Mouse (Mus musculus) MEL (cell line): ENCODE results near the gene Ascc3. TPM values are rescaled to one million over a fixed set of nuclear protein-coding genes. Genes with fewer than 3 reads are reported as not detected.

Experiments
- DNase-seq: peaks from one replicate; pipeline ENCODE4 v3.0.0; 2011; ENCODE audit warnings: low read depth, low spot score
- H3K27ac ChIP-seq: 2 replicates; pipeline ENCODE4 v1.5.1; 2012; ENCODE audit warnings: low read depth, mild to moderate bottlenecking, control low read depth, low read length, moderate library complexity; ENCODE audit not compliant: control insufficient read depth
- H3K27me3 ChIP-seq, 2 experiments: fragments of 150-350 bp in 1 of 2; sonication (generic) in 1 of 2; 2 replicates each; pipeline ENCODE4 v1.6.1; 2012; ENCODE audit warnings: low read length in 2 of 2, mild to moderate bottlenecking in 2 of 2, improper control_type of control experiment in 1 of 2, moderate library complexity in 1 of 2; ENCODE audit not compliant: insufficient read depth in 2 of 2, control insufficient read depth in 1 of 2
- H3K36me3 ChIP-seq, 2 experiments: 2 replicates each; pipeline ENCODE4 v1.6.1; 2012 to 2014; ENCODE audit warnings: low read length in 2 of 2, improper control_type of control experiment in 1 of 2, inconsistent platforms in 1 of 2, mild to moderate bottlenecking in 1 of 2; ENCODE audit not compliant: insufficient read depth in 2 of 2, control insufficient read depth in 1 of 2
- H3K4me1 ChIP-seq, 2 experiments: fragments of 150-350 bp in 1 of 2; sonication (generic) in 1 of 2; 2 replicates each; pipeline ENCODE4 v1.6.1; 2012; ENCODE audit warnings: low read length in 2 of 2, improper control_type of control experiment in 1 of 2, mild to moderate bottlenecking in 1 of 2; ENCODE audit not compliant: insufficient read depth in 2 of 2, control insufficient read depth in 1 of 2
- H3K4me3 ChIP-seq, 2 experiments: fragments of 150-350 bp in 1 of 2; sonication (generic) in 1 of 2; 2 replicates each; pipeline ENCODE4 v1.5.1; 2012; ENCODE audit warnings: low read depth in 2 of 2, low read length in 2 of 2, mild to moderate bottlenecking in 2 of 2, moderate library complexity in 2 of 2, control low read depth in 1 of 2, improper control_type of control experiment in 1 of 2; ENCODE audit not compliant: control insufficient read depth in 1 of 2, insufficient read depth in 1 of 2
- H3K79me2 ChIP-seq: 2 replicates; pipeline ENCODE4 v1.6.1; 2012; ENCODE audit warnings: mild to moderate bottlenecking, low read length, moderate library complexity; ENCODE audit not compliant: control insufficient read depth, poor library complexity, insufficient read depth
- H3K9ac ChIP-seq: 2 replicates; pipeline ENCODE4 v1.6.1; 2012; ENCODE audit warnings: low read depth, mild to moderate bottlenecking, control low read depth, low read length, moderate library complexity; ENCODE audit not compliant: control insufficient read depth, poor library complexity, severe bottlenecking
- H3K9me3 ChIP-seq: fragments of 150-350 bp; sonication (generic); replicated peaks from 2 replicates; pipeline ENCODE4 v1.6.1; 2012; ENCODE audit warnings: mild to moderate bottlenecking, low read length, improper control_type of control experiment, moderate library complexity; ENCODE audit not compliant: insufficient read depth
- BHLHE40 ChIP-seq: IDR thresholded peaks from 2 replicates; pipeline ENCODE4 v1.6.1; 2012; ENCODE audit warnings: low read depth, mild to moderate bottlenecking, inconsistent platforms, low read length, improper control_type of control experiment, borderline replicate concordance
- CHD1 ChIP-seq: IDR thresholded peaks from 2 replicates; pipeline ENCODE4 v1.6.1; 2012; ENCODE audit warnings: low read depth, mild to moderate bottlenecking, inconsistent platforms, low read length, improper control_type of control experiment
- CTCF ChIP-seq, 3 experiments: IDR thresholded peaks in 2 of 3; conservative IDR thresholded peaks in 1 of 3; 2 replicates each; pipeline ENCODE4 v1.5.1; 2011 to 2012; ENCODE audit warnings: low read length in 3 of 3, low read depth in 2 of 3, mild to moderate bottlenecking in 2 of 3, improper control_type of control experiment in 1 of 3, inconsistent platforms in 1 of 3, mixed read lengths in 1 of 3, moderate library complexity in 1 of 3; ENCODE audit not compliant: control insufficient read depth in 1 of 3, insufficient read depth in 1 of 3, poor library complexity in 1 of 3, severe bottlenecking in 1 of 3
- E2F4 ChIP-seq: IDR thresholded peaks from 2 replicates; pipeline ENCODE4 v1.6.1; 2011; ENCODE audit warnings: low read depth, low read length, improper control_type of control experiment, borderline replicate concordance
- ELF1 ChIP-seq: IDR thresholded peaks from 2 replicates; pipeline ENCODE4 v1.6.1; 2014; ENCODE audit warnings: low read depth, mild to moderate bottlenecking, inconsistent platforms, low read length, improper control_type of control experiment, moderate library complexity
- ETS1 ChIP-seq: IDR thresholded peaks from 2 replicates; pipeline ENCODE4 v1.6.1; 2012; ENCODE audit warnings: low read depth, mild to moderate bottlenecking, inconsistent platforms, low read length, improper control_type of control experiment, moderate library complexity
- GABPA ChIP-seq: IDR thresholded peaks from 2 replicates; pipeline ENCODE4 v1.6.1; 2012; ENCODE audit warnings: low read depth, mild to moderate bottlenecking, inconsistent platforms, low read length, improper control_type of control experiment, moderate library complexity
- HCFC1 ChIP-seq: IDR thresholded peaks from 2 replicates; pipeline ENCODE4 v1.6.1; 2012; ENCODE audit warnings: low read depth, mild to moderate bottlenecking, inconsistent platforms, low read length, improper control_type of control experiment, moderate library complexity
- JUND ChIP-seq: IDR thresholded peaks from 2 replicates; pipeline ENCODE4 v1.6.1; 2011; ENCODE audit warnings: low read depth, mild to moderate bottlenecking, improper control_type of control experiment, low read length
- MAFK ChIP-seq: IDR thresholded peaks from 2 replicates; pipeline ENCODE4 v1.6.1; 2011; ENCODE audit warnings: low read depth, mild to moderate bottlenecking, low read length, improper control_type of control experiment, borderline replicate concordance
- MXI1 ChIP-seq: IDR thresholded peaks from 2 replicates; pipeline ENCODE4 v1.6.1; 2011; ENCODE audit warnings: mild to moderate bottlenecking, low read depth, low read length, improper control_type of control experiment
- MYB ChIP-seq: IDR thresholded peaks from 2 replicates; pipeline ENCODE4 v1.6.1; 2011; ENCODE audit warnings: mild to moderate bottlenecking, low read depth, low read length, improper control_type of control experiment
- NELFE ChIP-seq: IDR thresholded peaks from 2 replicates; pipeline ENCODE4 v1.6.1; 2011; ENCODE audit warnings: low read depth, low read length, improper control_type of control experiment
- NRF1 ChIP-seq: IDR thresholded peaks from 2 replicates; pipeline ENCODE4 v1.6.1; 2014; ENCODE audit warnings: low read depth, mild to moderate bottlenecking, inconsistent platforms, low read length, improper control_type of control experiment, moderate library complexity; ENCODE audit not compliant: poor library complexity, insufficient read depth, severe bottlenecking
- POLR2AphosphoS5 ChIP-seq: IDR thresholded peaks from 2 replicates; pipeline ENCODE4 v1.6.1; 2012; ENCODE audit warnings: low read depth, borderline replicate concordance, mild to moderate bottlenecking, inconsistent platforms, low read length, moderate library complexity, mixed read lengths
- RAD21 ChIP-seq: IDR thresholded peaks from 2 replicates; pipeline ENCODE4 v1.6.1; 2011; ENCODE audit warnings: mild to moderate bottlenecking, low read depth, low read length, improper control_type of control experiment
- SIN3A ChIP-seq: IDR thresholded peaks from 2 replicates; pipeline ENCODE4 v1.6.1; 2012; ENCODE audit warnings: low read length, improper control_type of control experiment, inconsistent platforms
- TAL1 ChIP-seq: IDR thresholded peaks from 2 replicates; pipeline ENCODE4 v1.6.1; 2012; ENCODE audit warnings: mild to moderate bottlenecking, inconsistent platforms, low read length, moderate library complexity, mixed read lengths
- TBP ChIP-seq: IDR thresholded peaks from 2 replicates; pipeline ENCODE4 v1.8.0; 2011; ENCODE audit warnings: low read depth, low read length, improper control_type of control experiment
- USF2 ChIP-seq, 2 experiments: IDR thresholded peaks; 2 replicates each; pipeline ENCODE4 v1.6.1; 2011 to 2012; ENCODE audit warnings: improper control_type of control experiment in 2 of 2, low read length in 2 of 2, borderline replicate concordance in 1 of 2, inconsistent platforms in 1 of 2, low read depth in 1 of 2, mild to moderate bottlenecking in 1 of 2; ENCODE audit not compliant: insufficient read depth in 1 of 2
- ZKSCAN1 ChIP-seq: IDR thresholded peaks from 2 replicates; pipeline ENCODE4 v1.6.1; 2012; ENCODE audit warnings: low read depth, mild to moderate bottlenecking, inconsistent platforms, low read length, improper control_type of control experiment, moderate library complexity
- polyA plus RNA-seq, 2 experiments: library from polyadenylated mRNA; stranded (reverse) in 1 of 2; unstranded in 1 of 2; fragments of >175 nt in 1 of 2; fragments of >200 nt in 1 of 2; gene quantifications; 2 replicates each; pipeline versions ENCODE4 v1.2.1 to v1.2.4; 2012; ENCODE audit warnings: low replicate concordance in 2 of 2, low read depth in 1 of 2; ENCODE audit not compliant: insufficient read length in 2 of 2, insufficient read depth in 1 of 2, missing spikeins in 1 of 2
- total RNA-seq: library from RNA; depleted of rRNA; stranded (reverse); fragments of 300-350 nt; gene quantifications from 2 replicates; pipeline ENCODE4 v1.2.3, GENCODE M21; 2012

Gene Ascc3
- total and polyA plus RNA-seq, 3 experiments, result 22.6 to 131 (median 24.3) TPM

GRCm38 (mm10) chr10:50868202-50868601 lies 275.7 kb downstream of the Ascc3 start:
- no peak overlapping the region for H3K9ac ChIP-seq
- H3K27me3 ChIP-seq, result no peaks in the 10 kb centered on the region
- no peaks in the 10 kb centered on the region for H3K9me3 ChIP-seq
- H3K4me1 ChIP-seq, result peaks cover 0 to 4% of the 10 kb centered on the region in 2 experiments; a peak in 1 of 4 replicates
- DNase-seq, result no peak
- peaks cover 0 to 5% of the 10 kb centered on the region in 2 experiments; a peak in 2 of 4 replicates for H3K36me3 ChIP-seq
- no peak overlapping the region for H3K4me3 ChIP-seq
- TF ChIP-seq USF2 (IDR thresholded peaks at IDR 0.05; ENCODE audit: borderline replicate concordance in 1 of 2, insufficient read depth in 1 of 2, low read depth in 1 of 2, low read length in 2 of 2) (no peak), SIN3A (no peak), ZKSCAN1 (no peak), E2F4 (no peak), TAL1 (no peak), MXI1 (no peak), MYB (no peak), ELF1 (no peak), NELFE (no peak), HCFC1 (no peak), CHD1 (no peak), BHLHE40 (no peak), ETS1 (no peak), MAFK (no peak), JUND (no peak), GABPA (no peak), NRF1 (no peak), CTCF (IDR thresholded peaks at IDR 0.05 in 2 of 3, conservative IDR thresholded peaks at IDR 0.05 in 1 of 3; ENCODE audit: control insufficient read depth in 1 of 3, insufficient read depth in 1 of 3, low read depth in 2 of 3, low read length in 3 of 3, poor library complexity in 1 of 3, severe bottlenecking in 1 of 3) (no peak), POLR2AphosphoS5 (no peak)
- TF ChIP-seq, all 39 proteins: peak for 0
- H3K79me2 ChIP-seq, result no peaks in the 10 kb centered on the region
- no peak overlapping the region for H3K27ac ChIP-seq

DNA sequence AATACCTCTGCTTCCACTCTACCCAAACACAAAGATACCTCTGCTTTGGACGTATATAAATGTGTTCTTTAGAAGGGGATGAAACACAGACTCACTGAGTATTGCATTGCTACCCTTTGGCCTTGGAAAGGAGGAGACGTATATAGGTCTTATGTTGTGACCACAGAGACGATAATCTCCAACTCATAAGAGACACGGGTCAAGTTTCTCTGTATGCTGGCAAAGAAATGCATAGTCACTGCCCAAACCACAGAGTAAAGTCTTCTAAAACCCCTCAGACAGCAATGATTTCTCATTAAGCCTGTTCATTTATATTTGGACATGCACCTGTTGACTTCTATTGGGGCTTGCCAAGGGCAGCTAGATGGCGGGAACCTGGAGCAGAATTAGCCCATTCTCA lies 284.5 kb downstream of the Ascc3 start:
- Histone ChIP-seq H3K4me1 (peaks cover 0 to 4% of the 10 kb centered on the region in 2 experiments; a peak in 1 of 4 replicates), H3K79me2 (no peaks in the 10 kb centered on the region), H3K27me3 (peaks cover 0 to 2% of the 10 kb centered on the region in 2 experiments; a peak in 1 of 4 replicates), H3K9ac (no peak overlapping the region), H3K36me3 (peaks cover 0 to 5% of the 10 kb centered on the region in 2 experiments; a peak in 2 of 4 replicates), H3K4me3 (no peak overlapping the region), H3K27ac (no peak overlapping the region), H3K9me3 (no peaks in the 10 kb centered on the region)
- peak; percentile 6 for DNase-seq
- TF ChIP-seq HCFC1, result no peak
- no peak for TF ChIP-seq RAD21
- TF ChIP-seq JUND, result no peak
- TF ChIP-seq TBP, result no peak
